Mouse (Mus musculus): ENCODE data around the gene Surf1.

Gene Surf1

GRCm38 (mm10) chr2:26927745-26928476, 11.6 kb upstream of the Surf1 start:
- no peak for DNase-seq (ENCODE audit: low spot score)

- no peak for DNase-seq (ENCODE audit: low spot score)
Observed at GRCm38 (mm10) chr2:26921784-26922183, 5.5 kb upstream of the Surf1 start.

GRCm38 (mm10) chr2:26920190-26920855, 4.0 kb upstream of the Surf1 start:
- no peak for DNase-seq (ENCODE audit: low spot score)

- DNase-seq (ENCODE audit: low spot score), result no peak
Observed at GRCm38 (mm10) chr2:26919684-26920083, 3.4 kb upstream of the Surf1 start.

- DNase-seq (ENCODE audit: low spot score), result no peak
Observed at GRCm38 (mm10) chr2:26916738-26917137, 408 bp upstream of the Surf1 start.

- DNase-seq (ENCODE audit: low spot score), result no peak
Observed at GRCm38 (mm10) chr2:26914148-26914941, 2.0 kb downstream of the Surf1 start.

- no peak for DNase-seq (ENCODE audit: low spot score)
Observed at GRCm38 (mm10) chr2:26913416-26914147, 2.7 kb downstream of the Surf1 start.

GRCm38 (mm10) chr2:26912253-26912770, 4.0 kb downstream of the Surf1 start:
- no peak for DNase-seq (ENCODE audit: low spot score)

GRCm38 (mm10) chr2:26910994-26911765, 5.2 kb downstream of the Surf1 start:
- no peak for DNase-seq (ENCODE audit: low spot score)

- DNase-seq (ENCODE audit: low spot score), result peak; percentile 100
Observed at GRCm38 (mm10) chr2:26910124-26910993, 6.0 kb downstream of the Surf1 start, which contains the start of the genes Med22 and Rpl7a. Gene Med22 (minus strand): TSS chr2:26910677. Gene Rpl7a (plus strand): TSS chr2:26910764.

GRCm38 (mm10) chr2:26909387-26909784, 6.9 kb downstream of the Surf1 start:
- no peak for DNase-seq (ENCODE audit: low spot score)

- no peak for DNase-seq (ENCODE audit: low spot score)
Observed at GRCm38 (mm10) chr2:26908710-26909386, 7.5 kb downstream of the Surf1 start.

- no peak for DNase-seq (ENCODE audit: low spot score)
Observed at GRCm38 (mm10) chr2:26907109-26907508, 9.2 kb downstream of the Surf1 start.

- no peak for DNase-seq (ENCODE audit: low spot score)
Observed at GRCm38 (mm10) chr2:26906431-26906830, 9.9 kb downstream of the Surf1 start.

GRCm38 (mm10) chr2:26905936-26906335, 10.4 kb downstream of the Surf1 start:
- DNase-seq (ENCODE audit: low spot score), result no peak

GRCm38 (mm10) chr2:26903311-26903710, 13.0 kb downstream of the Surf1 start:
- no peak for DNase-seq (ENCODE audit: low spot score)

GRCm38 (mm10) chr2:26902467-26903220, 13.7 kb downstream of the Surf1 start, which contains the start of gene Surf6:
Gene Surf6 (minus strand): TSS chr2:26902879.
- DNase-seq (ENCODE audit: low spot score), result peak; percentile 85

- DNase-seq (ENCODE audit: low spot score), result no peak
Observed at GRCm38 (mm10) chr2:26901834-26902400, 14.4 kb downstream of the Surf1 start.

Data from spleen, adult 12 weeks (tissue).